Mouse (Mus musculus) cerebellum, postnatal 4 days (tissue): ENCODE measurements around the gene Hoxc4.

Experiments used
- DNase-seq, 2 experiments: peaks; one replicate each; pipeline ENCODE4 v3.0.0; 2022; ENCODE audit warnings: low spot score in 2 of 2, mixed read lengths in 1 of 2

Gene Hoxc4

DNA sequence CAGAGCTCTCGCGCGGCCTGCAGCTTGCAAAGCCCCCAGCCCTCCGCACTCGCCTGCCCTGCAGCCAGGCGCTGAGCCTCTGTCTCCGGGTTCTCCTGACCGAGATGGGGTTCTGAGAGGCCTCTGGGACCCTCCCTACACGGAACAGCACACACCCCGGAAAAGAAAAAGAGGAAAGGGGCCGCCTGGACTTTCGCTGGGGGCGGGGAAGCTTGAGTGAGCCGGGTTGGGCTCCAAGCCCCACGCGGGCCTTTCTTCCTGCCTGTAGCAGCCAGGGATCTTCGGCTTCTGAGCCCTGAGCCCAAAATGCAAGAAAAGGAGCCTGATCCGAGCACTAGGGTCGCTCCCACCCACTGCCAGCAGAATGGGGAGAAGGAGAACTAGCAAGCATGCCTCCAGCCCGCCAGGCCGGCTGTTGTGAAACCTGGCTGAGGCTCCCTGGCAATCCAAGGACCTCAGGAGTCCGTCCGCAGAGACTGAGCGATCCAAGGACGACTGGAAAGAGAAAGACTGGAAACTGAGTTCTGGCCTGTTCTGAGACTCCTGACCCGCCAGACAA lies 6.7 kb upstream of the Hoxc4 start:
- no peak for DNase-seq

GRCm38 (mm10) chr15:103013238-103013984 lies 5.3 kb upstream of the Hoxc4 start:
- peak in 1 of 2 experiments; percentile 45 for DNase-seq

- DNase-seq = no peak
Measured at GRCm38 (mm10) chr15:103014166-103015008, 4.3 kb upstream of the Hoxc4 start.

DNA sequence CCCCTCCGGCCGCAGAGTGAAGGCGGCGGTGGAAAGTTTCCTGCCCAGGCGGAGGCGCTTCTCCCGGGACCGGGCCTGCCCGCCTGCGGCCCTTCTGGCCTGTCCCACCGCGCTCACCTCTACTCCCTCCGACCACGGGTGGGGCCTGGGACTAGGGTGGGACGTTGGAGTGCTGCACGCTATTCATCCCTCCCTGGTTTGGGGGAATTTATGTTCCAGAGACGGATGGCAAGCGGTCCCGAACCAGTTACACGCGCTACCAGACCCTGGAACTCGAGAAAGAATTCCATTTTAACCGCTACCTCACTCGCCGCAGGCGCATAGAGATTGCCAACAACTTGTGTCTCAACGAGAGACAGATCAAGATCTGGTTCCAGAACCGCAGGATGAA lies 3.7 kb upstream of the Hoxc4 start:
- no peak for DNase-seq

- DNase-seq = no peak
Measured at GRCm38 (mm10) chr15:103015406-103016166, 3.1 kb upstream of the Hoxc4 start.

DNA sequence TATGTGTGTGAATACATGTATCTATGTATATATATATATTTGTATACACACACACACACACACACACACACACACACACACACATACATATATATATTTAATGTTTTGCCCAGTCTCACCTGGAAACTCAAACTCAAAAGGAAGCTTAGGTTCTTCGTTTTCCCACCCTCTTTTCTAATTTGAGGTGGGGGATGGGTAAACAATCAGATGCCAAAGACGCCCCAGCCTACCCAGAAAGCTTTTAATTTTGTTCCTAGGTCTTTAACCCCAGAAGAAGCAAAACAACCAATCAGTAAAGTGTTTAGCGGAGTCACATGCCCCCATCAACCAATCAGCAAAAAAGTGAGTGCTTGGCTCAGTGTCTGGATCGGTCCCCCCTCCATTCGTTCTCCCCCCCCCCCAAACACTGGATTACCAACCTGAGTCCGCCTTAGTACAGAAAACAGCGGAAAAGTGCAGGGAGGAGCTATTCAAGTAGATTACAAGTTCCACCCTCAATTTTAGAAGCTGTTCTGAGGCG lies 2.2 kb downstream of the Hoxc4 start:
- no peak for DNase-seq

DNA sequence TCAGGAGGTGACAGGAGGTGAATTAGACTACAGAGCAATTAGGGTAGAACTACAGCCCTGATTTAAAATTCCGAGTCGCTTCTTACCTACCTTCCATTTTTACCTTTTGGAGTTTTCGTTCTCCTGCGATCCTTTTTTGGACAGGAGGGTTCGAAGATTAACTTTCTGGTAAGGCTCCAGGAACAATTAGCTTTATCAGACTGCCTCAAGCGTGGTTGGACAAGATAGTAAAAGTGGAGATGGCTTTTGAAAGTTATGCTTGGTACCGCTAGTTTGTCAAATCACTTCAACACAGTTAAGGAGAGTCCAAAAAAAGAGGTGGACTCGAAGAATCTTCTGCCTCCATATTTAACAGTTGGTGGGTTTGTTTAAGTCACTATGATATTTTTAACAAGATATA lies 2.8 kb downstream of the Hoxc4 start:
- no peak for DNase-seq

- DNase-seq = no peak
Measured at GRCm38 (mm10) chr15:103024131-103024530, 5.4 kb downstream of the Hoxc4 start.

- no peak for DNase-seq
Measured at GRCm38 (mm10) chr15:103027266-103028235, 8.8 kb downstream of the Hoxc4 start.

- no peak for DNase-seq
Measured at GRCm38 (mm10) chr15:103028916-103029512, 10.3 kb downstream of the Hoxc4 start.

GRCm38 (mm10) chr15:103030142-103030541 lies 11.4 kb downstream of the Hoxc4 start:
- no peak for DNase-seq

- no peak for DNase-seq
Measured at GRCm38 (mm10) chr15:103032167-103032566, 13.4 kb downstream of the Hoxc4 start.

- no peak for DNase-seq
Measured at GRCm38 (mm10) chr15:103032646-103033575, 14.2 kb downstream of the Hoxc4 start.

GRCm38 (mm10) chr15:103034043-103034806 lies 15.5 kb downstream of the Hoxc4 start:
- DNase-seq = no peak

GRCm38 (mm10) chr15:103034807-103035547 lies 16.2 kb downstream of the Hoxc4 start:
- no peak for DNase-seq

GRCm38 (mm10) chr15:103035548-103035881 lies 16.8 kb downstream of the Hoxc4 start:
- DNase-seq = no peak

GRCm38 (mm10) chr15:103037579-103037978 lies 18.8 kb downstream of the Hoxc4 start:
- no peak for DNase-seq
